Mouse (Mus musculus) c-Kit-positive CD71-positive TER-119-negative erythroid progenitor cells, embryonic 14.5 days (primary cell): ENCODE measurements around the gene Gpc1.

ENCODE experiments used
- DNase-seq: peaks from one replicate; pipeline ENCODE4 v3.0.0-alpha.2; 2013; ENCODE audit warnings: low read depth

Gene Gpc1

GRCm38 (mm10) chr1:92880101-92880500 lies 48.7 kb downstream of the Gpc1 start:
- no peak for DNase-seq

GRCm38 (mm10) chr1:92881982-92882381 lies 50.5 kb downstream of the Gpc1 start:
- no peak for DNase-seq

- DNase-seq: no peak
Measured at GRCm38 (mm10) chr1:92888901-92889655, 57.6 kb downstream of the Gpc1 start.

- DNase-seq: no peak
Measured at GRCm38 (mm10) chr1:92892791-92893190, 61.3 kb downstream of the Gpc1 start.

- no peak for DNase-seq
Measured at GRCm38 (mm10) chr1:92893896-92894295, 62.5 kb downstream of the Gpc1 start.

- DNase-seq: peak; percentile 53
Measured at GRCm38 (mm10) chr1:92895089-92895488, 63.6 kb downstream of the Gpc1 start.

GRCm38 (mm10) chr1:92902786-92903185 lies 71.3 kb downstream of the Gpc1 start, which contains the start of gene Ankmy1:
Gene Ankmy1, minus strand, starts transcription at chr1:92902906.
- DNase-seq: no peak

GRCm38 (mm10) chr1:92903627-92904026 lies 72.2 kb downstream of the Gpc1 start:
- DNase-seq: no peak

GRCm38 (mm10) chr1:92905703-92906310 lies 74.4 kb downstream of the Gpc1 start:
- no peak for DNase-seq

- DNase-seq: peak; percentile 76
Measured at GRCm38 (mm10) chr1:92906779-92907631, 75.6 kb downstream of the Gpc1 start, which contains the start of gene Dusp28. Gene Dusp28, plus strand, starts transcription at chr1:92906981.

GRCm38 (mm10) chr1:92907632-92908360 lies 76.4 kb downstream of the Gpc1 start:
- no peak for DNase-seq

GRCm38 (mm10) chr1:92908664-92909063 lies 77.2 kb downstream of the Gpc1 start:
- DNase-seq: no peak

GRCm38 (mm10) chr1:92909068-92909467 lies 77.6 kb downstream of the Gpc1 start:
- DNase-seq: no peak
